Mouse (Mus musculus) G1E (cell line): ENCODE data around the gene Shisa4.

ENCODE experiments used
- CTCF ChIP-seq: IDR thresholded peaks from 2 replicates; pipeline ENCODE4 v1.5.1; 2012; ENCODE audit warnings: low read depth, low read length, inconsistent platforms, mixed read lengths
- POLR2AphosphoS5 ChIP-seq: IDR thresholded peaks from 2 replicates; pipeline ENCODE4 v1.6.1; 2012; ENCODE audit warnings: low read depth, low read length, inconsistent platforms; ENCODE audit not compliant: insufficient replicate concordance

DNA sequence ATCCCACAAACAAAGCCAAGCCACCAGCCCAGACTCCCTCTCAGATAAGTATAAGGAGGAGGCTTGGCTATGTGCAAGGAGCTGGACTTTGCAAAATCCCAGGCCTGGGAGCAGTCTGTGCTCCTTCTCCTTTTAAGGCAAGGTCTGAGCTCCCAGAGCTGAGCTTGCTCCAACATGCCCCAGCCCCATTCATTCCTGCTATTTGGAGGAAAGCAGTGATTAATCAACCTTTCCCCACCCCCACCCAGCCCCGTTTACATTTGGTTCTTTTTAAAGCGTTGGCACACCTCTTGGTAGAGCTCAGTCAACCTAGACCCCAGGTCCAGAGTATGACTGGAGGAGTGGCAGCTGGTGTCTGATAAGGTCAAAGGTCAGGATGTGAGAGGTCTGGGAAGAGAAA lies 16.0 kb downstream of the Shisa4 start:
- no peak for TF ChIP-seq POLR2AphosphoS5
- no peak for TF ChIP-seq CTCF
